Mouse (Mus musculus) mouse trophoblast stem cell (cell line): ENCODE measurements around the gene Nhs.

ENCODE experiments used
- in situ Hi-C, 2 experiments: fragments of 300-500 bp; cut with MseI, MboI; formaldehyde crosslinking; loops; 2 replicates in 1 of 2; 3 replicates in 1 of 2; pipeline ENCODE4 v1.15.1; 2025

Gene Nhs

GRCm38 (mm10) chrX:162020039-162020566, 139.4 kb downstream of the Nhs start:
- in situ Hi-C loops: no loop called here

GRCm38 (mm10) chrX:162017471-162017870, 142.1 kb downstream of the Nhs start:
- in situ Hi-C loops: no loop called here

GRCm38 (mm10) chrX:162012570-162012969, 147.0 kb downstream of the Nhs start:
- in situ Hi-C loops: no loop called here

GRCm38 (mm10) chrX:162009876-162010275, 149.7 kb downstream of the Nhs start:
- in situ Hi-C loops: no loop called here

- in situ Hi-C loops: no loop called here
Observed at GRCm38 (mm10) chrX:162003818-162004217, 155.7 kb downstream of the Nhs start.

GRCm38 (mm10) chrX:161998876-161999275, 160.7 kb downstream of the Nhs start:
- in situ Hi-C loops: loop anchor here in 1 of 2 experiments (25.0 kb wide), 3 partner anchors 88 to 463 kb away; no protein-coding TSS in a partner anchor

- in situ Hi-C loops: loop anchor here in 1 of 2 experiments (25.0 kb wide), 3 partner anchors 90 to 465 kb away; no protein-coding TSS in a partner anchor
Observed at GRCm38 (mm10) chrX:161997170-161997795, 162.2 kb downstream of the Nhs start.

GRCm38 (mm10) chrX:161990171-161990570, 169.4 kb downstream of the Nhs start:
- in situ Hi-C loops: loop anchor here in 1 of 2 experiments (25.0 kb wide), 3 partner anchors 97 to 472 kb away; no protein-coding TSS in a partner anchor

GRCm38 (mm10) chrX:161984961-161985360, 174.6 kb downstream of the Nhs start:
- in situ Hi-C loops: loop anchor here in 1 of 2 experiments (25.0 kb wide), 3 partner anchors 102 to 477 kb away; no protein-coding TSS in a partner anchor

- in situ Hi-C loops: loop anchor here in 1 of 2 experiments (25.0 kb wide), 3 partner anchors 106 to 481 kb away; no protein-coding TSS in a partner anchor
Observed at GRCm38 (mm10) chrX:161981399-161981798, 178.1 kb downstream of the Nhs start.

- in situ Hi-C loops: loop anchor here in 1 of 2 experiments (25.0 kb wide), 3 partner anchors 107 to 482 kb away; no protein-coding TSS in a partner anchor
Observed at GRCm38 (mm10) chrX:161979946-161980345, 179.6 kb downstream of the Nhs start.

- in situ Hi-C loops: loop anchor here in 1 of 2 experiments (25.0 kb wide), 3 partner anchors 110 to 485 kb away; no protein-coding TSS in a partner anchor
Observed at GRCm38 (mm10) chrX:161977236-161977841, 182.2 kb downstream of the Nhs start.

GRCm38 (mm10) chrX:161976376-161976775, 183.2 kb downstream of the Nhs start:
- in situ Hi-C loops: loop anchor here in 1 of 2 experiments (25.0 kb wide), 3 partner anchors 111 to 486 kb away; no protein-coding TSS in a partner anchor

GRCm38 (mm10) chrX:161973572-161973971, 186.0 kb downstream of the Nhs start:
- in situ Hi-C loops: no loop called here

GRCm38 (mm10) chrX:161972723-161973122, 186.8 kb downstream of the Nhs start:
- in situ Hi-C loops: no loop called here

GRCm38 (mm10) chrX:161971961-161972502, 187.5 kb downstream of the Nhs start:
- in situ Hi-C loops: no loop called here

GRCm38 (mm10) chrX:161971131-161971530, 188.4 kb downstream of the Nhs start:
- in situ Hi-C loops: no loop called here

GRCm38 (mm10) chrX:161967692-161968091, 191.8 kb downstream of the Nhs start:
- in situ Hi-C loops: no loop called here

- in situ Hi-C loops: no loop called here
Observed at GRCm38 (mm10) chrX:161963372-161963771, 196.2 kb downstream of the Nhs start.

- in situ Hi-C loops: no loop called here
Observed at GRCm38 (mm10) chrX:161962855-161963254, 196.7 kb downstream of the Nhs start.

- in situ Hi-C loops: no loop called here
Observed at GRCm38 (mm10) chrX:161961756-161962155, 197.8 kb downstream of the Nhs start.

- in situ Hi-C loops: no loop called here
Observed at GRCm38 (mm10) chrX:161961176-161961575, 198.4 kb downstream of the Nhs start.
